Mouse (Mus musculus): ENCODE measurements around the gene Pygm.

- TF ChIP-seq GATA1 (IDR thresholded peaks at IDR 0.05; ENCODE audit: low read length) (no peak), TAL1 (IDR thresholded peaks at IDR 0.05; ENCODE audit: low read length) (no peak)
Observed at GRCm38 (mm10) chr19:6346661-6347060, 37.5 kb upstream of the Pygm start.
